Mouse (Mus musculus): ENCODE data around the gene Myadml2. TPM values are rescaled to one million over a fixed set of nuclear protein-coding genes. Genes with fewer than 3 reads are reported as not detected.

Myadml2 gene
- polyA plus RNA-seq, 1 experiment from 2014 or later: not detected

GRCm38 (mm10) chr11:120617519-120618112, 30.3 kb downstream of the Myadml2 start, which contains the start of gene Pcyt2:
Gene Pcyt2, minus strand, starts transcription at chr11:120617936.
- Histone ChIP-seq H3K9ac (ENCODE audit: low read depth, low read length) (peak within 1 kb of the TSS; percentile 90), H3K4me3 (ENCODE audit: low read length) (peak within 1 kb of the TSS; percentile 88), H3K27me3 (replicated peaks; ENCODE audit: control insufficient read depth, insufficient read depth, low read length) (no peaks in the 10 kb centered on the region), H3K4me2 (ENCODE audit: low read depth, low read length) (peak within 1 kb of the TSS; percentile 68), H3K4me1 (ENCODE audit: control insufficient read depth, insufficient read depth, low read length) (peaks cover 19% of the 10 kb centered on the region), H3K9me3 (ENCODE audit: control insufficient read depth, low read length) (no peaks in the 10 kb centered on the region), H3K36me3 (ENCODE audit: control insufficient read depth, insufficient read depth, low read length) (peaks cover 31% of the 10 kb centered on the region), H3K27ac (ENCODE audit: low read length) (peak within 1 kb of the TSS; percentile 84)
- WGBS: under 1% methylated on average over 56 of the region's 56 CpGs
- peak; percentile 93 for ATAC-seq

GRCm38 (mm10) chr11:120616617-120617294, 31.2 kb downstream of the Myadml2 start:
- 40% methylated on average over 4 of the region's 4 CpGs for WGBS
- Histone ChIP-seq H3K27ac (ENCODE audit: low read length) (peak overlapping the region; percentile 84), H3K9me3 (ENCODE audit: control insufficient read depth, low read length) (no peaks in the 10 kb centered on the region), H3K36me3 (ENCODE audit: control insufficient read depth, insufficient read depth, low read length) (peaks cover 35% of the 10 kb centered on the region), H3K9ac (ENCODE audit: low read depth, low read length) (peak overlapping the region; percentile 90), H3K4me2 (ENCODE audit: low read depth, low read length) (peak overlapping the region; percentile 68), H3K27me3 (replicated peaks; ENCODE audit: control insufficient read depth, insufficient read depth, low read length) (no peaks in the 10 kb centered on the region), H3K4me1 (ENCODE audit: control insufficient read depth, insufficient read depth, low read length) (peaks cover 19% of the 10 kb centered on the region), H3K4me3 (ENCODE audit: low read length) (peak overlapping the region; percentile 88)
- peak; percentile 47 for ATAC-seq

- Histone ChIP-seq H3K4me1 (ENCODE audit: control insufficient read depth, insufficient read depth, low read length) (peaks cover 19% of the 10 kb centered on the region), H3K4me2 (ENCODE audit: low read depth, low read length) (peak overlapping the region; percentile 68), H3K9ac (ENCODE audit: low read depth, low read length) (peak overlapping the region; percentile 90), H3K27me3 (replicated peaks; ENCODE audit: control insufficient read depth, insufficient read depth, low read length) (no peaks in the 10 kb centered on the region), H3K4me3 (ENCODE audit: low read length) (peak overlapping the region; percentile 88), H3K9me3 (ENCODE audit: control insufficient read depth, low read length) (no peaks in the 10 kb centered on the region), H3K36me3 (ENCODE audit: control insufficient read depth, insufficient read depth, low read length) (peaks cover 37% of the 10 kb centered on the region), H3K27ac (ENCODE audit: low read length) (peak overlapping the region; percentile 45)
- no peak for ATAC-seq
- 84% methylated on average over 11 of the region's 11 CpGs for WGBS
Measured at GRCm38 (mm10) chr11:120615606-120616203, 32.3 kb downstream of the Myadml2 start.

DNA sequence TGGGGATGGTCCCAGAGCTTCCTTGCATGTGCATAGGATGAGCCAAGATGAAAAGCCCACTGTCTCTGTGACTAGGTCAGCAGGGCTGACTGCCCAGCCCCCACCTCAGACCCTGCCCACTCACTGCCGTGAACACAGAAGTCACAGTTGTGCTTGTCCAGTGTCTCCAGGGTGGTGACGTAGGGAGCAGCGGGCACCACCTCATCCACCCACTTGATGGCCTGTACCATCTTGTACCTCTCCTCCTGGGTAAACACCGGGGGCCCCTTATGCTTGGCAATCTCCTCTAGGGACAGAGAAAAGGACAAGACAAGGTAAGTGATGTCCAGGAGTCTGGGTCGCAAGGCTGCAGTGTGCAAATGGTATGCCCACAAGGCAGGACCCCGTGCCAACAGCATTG, 32.8 kb downstream of the Myadml2 start:
- Histone ChIP-seq H3K9me3 (ENCODE audit: control insufficient read depth, low read length) (no peaks in the 10 kb centered on the region), H3K9ac (ENCODE audit: low read depth, low read length) (0 out of 2 replicates have a peak overlapping the region, but pooled peaks have one; percentile 90), H3K36me3 (ENCODE audit: control insufficient read depth, insufficient read depth, low read length) (peaks cover 35% of the 10 kb centered on the region), H3K27ac (ENCODE audit: low read length) (no peak overlapping the region), H3K4me1 (ENCODE audit: control insufficient read depth, insufficient read depth, low read length) (peaks cover 19% of the 10 kb centered on the region), H3K4me3 (ENCODE audit: low read length) (no peak overlapping the region), H3K4me2 (ENCODE audit: low read depth, low read length) (peak overlapping the region; percentile 68; the same call in 1 of the 2 replicates), H3K27me3 (replicated peaks; ENCODE audit: control insufficient read depth, insufficient read depth, low read length) (no peaks in the 10 kb centered on the region)
- WGBS: 91% methylated on average over 6 of the region's 6 CpGs
- ATAC-seq: no peak

DNA sequence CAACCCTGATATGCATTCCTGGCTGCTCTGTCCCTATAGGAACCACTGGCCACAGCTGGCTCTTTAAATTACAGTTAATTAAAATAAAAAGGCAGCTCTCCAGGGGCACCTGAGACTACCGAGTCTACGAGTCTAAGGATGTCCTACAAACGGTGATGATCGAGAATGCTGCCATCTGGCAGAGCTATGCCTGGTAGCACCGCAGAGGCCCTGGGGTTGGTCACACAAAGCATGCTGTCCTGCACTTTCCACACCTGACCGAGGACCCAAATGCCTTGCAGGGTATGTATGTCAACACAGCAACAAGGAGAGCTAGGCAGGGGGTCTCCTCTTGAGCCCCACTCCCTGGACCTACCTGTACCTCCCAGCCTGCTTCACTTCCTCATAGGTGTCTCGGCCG, 34.0 kb downstream of the Myadml2 start:
- ATAC-seq: no peak
- H3K9ac ChIP-seq (ENCODE audit: low read depth, low read length): no peak overlapping the region
- peaks cover 29% of the 10 kb centered on the region for H3K36me3 ChIP-seq (ENCODE audit: control insufficient read depth, insufficient read depth, low read length)
- no peak overlapping the region for H3K4me3 ChIP-seq (ENCODE audit: low read length)
- no peaks in the 10 kb centered on the region for H3K9me3 ChIP-seq (ENCODE audit: control insufficient read depth, low read length)
- H3K4me2 ChIP-seq (ENCODE audit: low read depth, low read length): no peak overlapping the region
- WGBS: 84% methylated on average over 8 of the region's 8 CpGs
- no peaks in the 10 kb centered on the region for H3K27me3 ChIP-seq (replicated peaks; ENCODE audit: control insufficient read depth, insufficient read depth, low read length)
- H3K4me1 ChIP-seq (ENCODE audit: control insufficient read depth, insufficient read depth, low read length): peaks cover 28% of the 10 kb centered on the region
- H3K27ac ChIP-seq (ENCODE audit: low read length): no peak overlapping the region

DNA sequence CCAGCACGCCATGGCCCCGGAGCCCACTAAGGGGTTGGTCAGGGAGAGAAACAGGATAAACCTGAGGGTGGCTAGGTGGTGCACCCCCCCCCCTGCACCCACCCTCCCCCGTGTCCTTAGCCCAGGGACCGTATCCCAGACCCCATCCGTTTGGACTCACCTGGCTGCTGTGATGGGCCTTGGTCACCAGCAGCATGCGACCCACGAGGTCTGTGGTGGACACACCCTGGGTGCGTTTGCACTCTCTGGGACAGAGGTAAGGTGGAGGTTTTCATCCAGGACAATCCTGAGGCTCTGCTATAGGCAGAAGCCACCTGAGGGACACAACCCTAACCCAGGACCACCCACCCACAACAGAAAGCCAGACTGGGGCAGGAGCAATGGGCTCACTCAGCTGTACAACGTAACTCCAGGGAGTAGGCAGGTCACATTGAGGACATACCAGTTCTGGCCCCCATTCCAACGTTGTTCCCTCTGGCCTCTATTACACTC, 34.4 kb downstream of the Myadml2 start:
- H3K9me3 ChIP-seq (ENCODE audit: control insufficient read depth, low read length): no peaks in the 10 kb centered on the region
- no peaks in the 10 kb centered on the region for H3K27me3 ChIP-seq (replicated peaks; ENCODE audit: control insufficient read depth, insufficient read depth, low read length)
- H3K4me1 ChIP-seq (ENCODE audit: control insufficient read depth, insufficient read depth, low read length): peaks cover 32% of the 10 kb centered on the region
- ATAC-seq: no peak
- no peak overlapping the region for H3K27ac ChIP-seq (ENCODE audit: low read length)
- H3K9ac ChIP-seq (ENCODE audit: low read depth, low read length): no peak overlapping the region
- no peak overlapping the region for H3K4me3 ChIP-seq (ENCODE audit: low read length)
- H3K36me3 ChIP-seq (ENCODE audit: control insufficient read depth, insufficient read depth, low read length): peaks cover 29% of the 10 kb centered on the region
- H3K4me2 ChIP-seq (ENCODE audit: low read depth, low read length): no peak overlapping the region
- 89% methylated on average over 10 of the region's 10 CpGs for WGBS

DNA sequence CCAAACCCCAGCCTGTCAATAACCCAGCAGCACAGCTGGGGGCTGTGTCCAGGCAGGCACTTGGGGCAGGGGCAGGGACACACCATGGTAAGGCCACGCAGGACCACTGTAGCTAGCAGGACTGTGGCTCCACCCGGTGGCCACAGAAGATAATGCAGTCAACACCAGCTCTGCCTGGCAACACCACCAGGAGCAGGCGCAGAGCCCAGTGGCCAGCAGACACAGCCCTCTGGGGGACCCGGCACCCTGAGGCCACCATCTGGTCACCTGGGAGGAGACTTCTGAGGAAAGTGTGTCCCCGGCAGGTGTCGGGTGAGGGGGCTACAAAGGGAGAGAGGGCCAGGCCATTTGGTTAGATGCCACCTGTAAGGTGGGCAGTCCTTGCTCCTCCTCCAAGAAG, 35.2 kb downstream of the Myadml2 start:
- Histone ChIP-seq H3K36me3 (ENCODE audit: control insufficient read depth, insufficient read depth, low read length) (peaks cover 29% of the 10 kb centered on the region), H3K4me2 (ENCODE audit: low read depth, low read length) (no peak overlapping the region), H3K27ac (ENCODE audit: low read length) (no peak overlapping the region), H3K9ac (ENCODE audit: low read depth, low read length) (no peak overlapping the region), H3K27me3 (replicated peaks; ENCODE audit: control insufficient read depth, insufficient read depth, low read length) (no peaks in the 10 kb centered on the region), H3K4me1 (ENCODE audit: control insufficient read depth, insufficient read depth, low read length) (peaks cover 39% of the 10 kb centered on the region), H3K9me3 (ENCODE audit: control insufficient read depth, low read length) (no peaks in the 10 kb centered on the region), H3K4me3 (ENCODE audit: low read length) (no peak overlapping the region)
- no peak for ATAC-seq
- 38% methylated on average over 6 of the region's 6 CpGs for WGBS

DNA sequence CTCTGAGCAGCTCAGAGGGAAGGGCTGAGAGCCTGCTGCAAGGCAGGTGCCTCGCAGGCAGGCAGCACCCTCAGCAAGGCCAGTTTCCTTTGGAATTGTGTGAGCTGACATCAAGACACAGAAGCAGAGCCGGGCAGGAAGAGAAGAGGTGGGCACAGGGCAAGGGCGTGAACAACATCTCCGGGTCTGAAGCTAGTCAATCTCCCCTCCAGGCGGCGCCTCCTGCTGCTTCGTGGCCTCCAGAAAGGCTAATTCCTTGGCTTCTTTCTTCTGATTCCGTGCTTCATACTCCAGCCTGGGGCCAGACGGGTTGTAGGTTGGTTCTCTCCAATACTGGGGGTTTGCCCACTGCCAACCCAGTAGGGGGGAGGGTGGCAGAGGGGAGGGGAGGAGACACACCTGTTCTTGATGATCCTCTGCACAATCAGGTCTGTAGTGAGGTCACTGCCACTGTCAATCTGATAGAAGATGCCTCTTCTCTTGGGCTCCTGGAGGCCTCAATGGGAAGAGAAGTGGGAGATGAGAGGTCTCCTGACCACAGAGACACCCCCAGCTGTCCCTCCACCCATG, 37.4 kb downstream of the Myadml2 start:
- Histone ChIP-seq H3K4me2 (ENCODE audit: low read depth, low read length) (no peak overlapping the region), H3K36me3 (ENCODE audit: control insufficient read depth, insufficient read depth, low read length) (peaks cover 29% of the 10 kb centered on the region)
- 88% methylated on average over 9 of the region's 9 CpGs for WGBS

DNA sequence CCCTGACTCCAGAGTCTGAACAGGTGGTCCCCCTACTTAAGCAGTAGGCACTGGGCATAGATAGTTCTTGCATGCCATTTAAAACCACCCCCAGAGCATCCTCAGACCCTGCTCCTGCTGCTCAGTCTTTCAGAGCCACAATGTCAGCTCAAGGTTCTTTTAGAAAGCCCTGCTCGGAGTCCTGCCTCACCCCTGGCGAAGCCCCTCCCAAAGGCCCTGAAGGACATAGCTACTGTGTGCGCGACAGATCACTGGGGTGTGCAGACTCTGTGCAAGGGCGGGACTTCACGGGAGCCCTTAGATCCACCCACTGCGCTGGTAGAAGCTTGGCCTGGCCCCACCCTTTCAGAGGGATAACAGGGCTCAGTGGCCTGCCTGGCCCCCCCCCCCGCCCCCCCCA, 38.7 kb downstream of the Myadml2 start:
- H3K9ac ChIP-seq (ENCODE audit: low read depth, low read length): peak overlapping the region; percentile 66; the same call in 1 of the 2 replicates

More for the DNA sequence above, 37.4 kb downstream of the Myadml2 start:
- peaks cover 24% of the 10 kb centered on the region for H3K4me1 ChIP-seq (ENCODE audit: control insufficient read depth, insufficient read depth, low read length)
- ATAC-seq: no peak
- H3K4me3 ChIP-seq (ENCODE audit: low read length): no peak overlapping the region
- H3K27ac ChIP-seq (ENCODE audit: low read length): no peak overlapping the region
- no peak overlapping the region for H3K9ac ChIP-seq (ENCODE audit: low read depth, low read length)
- H3K9me3 ChIP-seq (ENCODE audit: control insufficient read depth, low read length): no peaks in the 10 kb centered on the region
- no peaks in the 10 kb centered on the region for H3K27me3 ChIP-seq (replicated peaks; ENCODE audit: control insufficient read depth, insufficient read depth, low read length)

More for the DNA sequence above, 38.7 kb downstream of the Myadml2 start:
- Histone ChIP-seq H3K4me1 (ENCODE audit: control insufficient read depth, insufficient read depth, low read length) (peaks cover 20% of the 10 kb centered on the region), H3K9me3 (ENCODE audit: control insufficient read depth, low read length) (no peaks in the 10 kb centered on the region), H3K36me3 (ENCODE audit: control insufficient read depth, insufficient read depth, low read length) (peaks cover 29% of the 10 kb centered on the region), H3K4me2 (ENCODE audit: low read depth, low read length) (no peak overlapping the region), H3K27ac (ENCODE audit: low read length) (no peak overlapping the region), H3K27me3 (replicated peaks; ENCODE audit: control insufficient read depth, insufficient read depth, low read length) (no peaks in the 10 kb centered on the region), H3K4me3 (ENCODE audit: low read length) (no peak overlapping the region)
- WGBS: 40% methylated on average over 7 of the region's 8 CpGs
- ATAC-seq: peak; percentile 68
